Mouse (Mus musculus) midbrain, embryonic 10.5 days (tissue): ENCODE data around the gene Tnfrsf8. TPM values are rescaled to one million over a fixed set of nuclear protein-coding genes. Genes with fewer than 3 reads are reported as not detected.

Source experiments
- DNase-seq: peaks from one replicate; pipeline ENCODE4 v3.0.0-alpha.2; 2017; ENCODE audit warnings: low spot score
- H3K27ac ChIP-seq: fragments of 300-500 bp; sonication (generic); replicated peaks from 2 replicates; pipeline ENCODE4 v1.5.1; 2016; ENCODE audit warnings: mild to moderate bottlenecking
- H3K27me3 ChIP-seq: fragments of 300-500 bp; sonication (generic); 2 replicates; pipeline ENCODE4 v1.6.1; 2016; ENCODE audit warnings: low read depth, mild to moderate bottlenecking; ENCODE audit not compliant: poor library complexity, severe bottlenecking
- H3K36me3 ChIP-seq: fragments of 300-500 bp; sonication (generic); 2 replicates; pipeline ENCODE4 v1.6.1; 2016; ENCODE audit warnings: mild to moderate bottlenecking, moderate library complexity
- H3K4me1 ChIP-seq: fragments of 300-500 bp; sonication (generic); 2 replicates; pipeline ENCODE4 v1.6.1; 2016
- H3K4me3 ChIP-seq: fragments of 300-500 bp; sonication (generic); 2 replicates; pipeline ENCODE4 v1.5.1; 2016; ENCODE audit warnings: mild to moderate bottlenecking, moderate library complexity
- H3K9me3 ChIP-seq: fragments of 300-500 bp; sonication (generic); replicated peaks from 2 replicates; pipeline ENCODE4 v1.6.1; 2016; ENCODE audit warnings: mild to moderate bottlenecking
- WGBS: fragments of 180-500 bp; shearing (Covaris S2); methylation state at CpG from one replicate; pipeline ENCODE4 v1.1.7; 2016; 5-methylcytosine and 5-hydroxymethylcytosine counted together
- polyA plus RNA-seq: library from polyadenylated mRNA; unstranded; fragments of >200 nt; fragmentation: Nextera tagmentation; extraction: Ambion mirVana; gene quantifications from 2 replicates; pipeline ENCODE4 v1.2.1, GENCODE M21; 2016

Tnfrsf8 gene
- polyA plus RNA-seq, 1 experiment from 2014 or later = not detected

- Histone ChIP-seq H3K27ac (peak overlapping the region; percentile 61), H3K9me3 (no peaks in the 10 kb centered on the region), H3K4me1 (peaks cover 13% of the 10 kb centered on the region), H3K27me3 (no peaks in the 10 kb centered on the region), H3K36me3 (no peaks in the 10 kb centered on the region), H3K4me3 (no peak overlapping the region)
- DNase-seq = no peak
- 44% methylated on average over 3 of the region's 3 CpGs for WGBS
Observed at GRCm38 (mm10) chr4:145233487-145234228, 81.3 kb downstream of the Tnfrsf8 start.

- Histone ChIP-seq H3K27me3 (no peaks in the 10 kb centered on the region), H3K36me3 (no peaks in the 10 kb centered on the region), H3K9me3 (no peaks in the 10 kb centered on the region), H3K4me1 (peaks cover 13% of the 10 kb centered on the region), H3K4me3 (no peak overlapping the region), H3K27ac (no peak overlapping the region)
- no peak for DNase-seq
- WGBS = 92% methylated on average over 5 of the region's 5 CpGs
Observed at GRCm38 (mm10) chr4:145231732-145232131, 83.2 kb downstream of the Tnfrsf8 start.

GRCm38 (mm10) chr4:145230647-145231046 is 84.3 kb downstream of the Tnfrsf8 start:
- Histone ChIP-seq H3K27me3 (no peaks in the 10 kb centered on the region), H3K27ac (no peak overlapping the region), H3K4me3 (no peak overlapping the region), H3K36me3 (no peaks in the 10 kb centered on the region), H3K9me3 (no peaks in the 10 kb centered on the region), H3K4me1 (peaks cover 13% of the 10 kb centered on the region)
- no peak for DNase-seq
- WGBS = 93% methylated on average over 2 of the region's 2 CpGs

GRCm38 (mm10) chr4:145229524-145230163 is 85.3 kb downstream of the Tnfrsf8 start:
- H3K27me3 ChIP-seq = no peaks in the 10 kb centered on the region
- H3K27ac ChIP-seq = no peak overlapping the region
- H3K4me1 ChIP-seq = peaks cover 13% of the 10 kb centered on the region
- no peak for DNase-seq
- H3K4me3 ChIP-seq = no peak overlapping the region
- H3K9me3 ChIP-seq = no peaks in the 10 kb centered on the region
- H3K36me3 ChIP-seq = no peaks in the 10 kb centered on the region
- 91% methylated on average over 5 of the region's 5 CpGs for WGBS

- Histone ChIP-seq H3K9me3 (no peaks in the 10 kb centered on the region), H3K36me3 (no peaks in the 10 kb centered on the region), H3K27me3 (no peaks in the 10 kb centered on the region), H3K4me3 (no peak overlapping the region), H3K4me1 (peaks cover 12% of the 10 kb centered on the region), H3K27ac (no peak overlapping the region)
- WGBS = 88% methylated on average over 6 of the region's 6 CpGs
- no peak for DNase-seq
Observed at GRCm38 (mm10) chr4:145229051-145229450, 85.9 kb downstream of the Tnfrsf8 start.

- Histone ChIP-seq H3K9me3 (no peaks in the 10 kb centered on the region), H3K27me3 (no peaks in the 10 kb centered on the region), H3K36me3 (no peaks in the 10 kb centered on the region), H3K4me3 (no peak overlapping the region), H3K27ac (no peak overlapping the region), H3K4me1 (no peaks in the 10 kb centered on the region)
- 93% methylated on average over 4 of the region's 4 CpGs for WGBS
- no peak for DNase-seq
Observed at GRCm38 (mm10) chr4:145224613-145225012, 90.4 kb downstream of the Tnfrsf8 start.

- WGBS = 86% methylated on average over 8 of the region's 8 CpGs
- no peaks in the 10 kb centered on the region for H3K9me3 ChIP-seq
- H3K36me3 ChIP-seq = no peaks in the 10 kb centered on the region
- H3K4me3 ChIP-seq = no peak overlapping the region
- H3K27me3 ChIP-seq = no peaks in the 10 kb centered on the region
- H3K27ac ChIP-seq = no peak overlapping the region
- no peak for DNase-seq
- no peaks in the 10 kb centered on the region for H3K4me1 ChIP-seq
Observed at GRCm38 (mm10) chr4:145222064-145222463, 92.9 kb downstream of the Tnfrsf8 start.

- Histone ChIP-seq H3K4me1 (no peaks in the 10 kb centered on the region), H3K27me3 (no peaks in the 10 kb centered on the region), H3K9me3 (no peaks in the 10 kb centered on the region), H3K4me3 (no peak overlapping the region), H3K27ac (no peak overlapping the region), H3K36me3 (no peaks in the 10 kb centered on the region)
- no peak for DNase-seq
- 81% methylated on average over 2 of the region's 2 CpGs for WGBS
Observed at GRCm38 (mm10) chr4:145221379-145221778, 93.6 kb downstream of the Tnfrsf8 start.

GRCm38 (mm10) chr4:145220001-145220400 is 95.0 kb downstream of the Tnfrsf8 start:
- WGBS = 79% methylated on average over 1 of the region's 1 CpGs
- Histone ChIP-seq H3K27ac (no peak overlapping the region), H3K27me3 (no peaks in the 10 kb centered on the region), H3K9me3 (no peaks in the 10 kb centered on the region), H3K4me3 (no peak overlapping the region), H3K4me1 (peaks cover 2% of the 10 kb centered on the region; the same call in 1 of the 2 replicates), H3K36me3 (no peaks in the 10 kb centered on the region)
- DNase-seq = no peak

- H3K27ac ChIP-seq = no peak overlapping the region
- H3K4me3 ChIP-seq = no peak overlapping the region
- WGBS = 65% methylated on average over 15 of the region's 15 CpGs
- no peaks in the 10 kb centered on the region for H3K9me3 ChIP-seq
- peak; percentile 16 for DNase-seq
- H3K27me3 ChIP-seq = no peaks in the 10 kb centered on the region
- no peaks in the 10 kb centered on the region for H3K36me3 ChIP-seq
- peaks cover 8% of the 10 kb centered on the region; the same call in 1 of the 2 replicates for H3K4me1 ChIP-seq
Observed at GRCm38 (mm10) chr4:145219240-145219985, 95.6 kb downstream of the Tnfrsf8 start.

- DNase-seq = no peak
- H3K4me1 ChIP-seq = peaks cover 12% of the 10 kb centered on the region
- no peaks in the 10 kb centered on the region for H3K27me3 ChIP-seq
- H3K9me3 ChIP-seq = no peaks in the 10 kb centered on the region
- whole genome bisulfite sequencing = 77% methylated on average over 5 of the region's 5 CpGs
- H3K4me3 ChIP-seq = no peak overlapping the region
- no peak overlapping the region for H3K27ac ChIP-seq
- H3K36me3 ChIP-seq = no peaks in the 10 kb centered on the region
Observed at GRCm38 (mm10) chr4:145217837-145218236, 97.1 kb downstream of the Tnfrsf8 start.
